Mouse (Mus musculus) kidney, embryonic 14.5 days (tissue): Measurements from ENCODE around the gene Slc23a2. TPM values are rescaled to one million over a fixed set of nuclear protein-coding genes. Genes with fewer than 3 reads are reported as not detected.

Experiments used
- ATAC-seq: fragments of 200-750 bp; cut with Nextera tagmentation; 2 replicates; pipeline ENCODE4 v1.8.0; 2017; ENCODE audit warnings: moderate number of reproducible peaks, mild to moderate bottlenecking, moderate TSS enrichment, moderate library complexity; ENCODE audit not compliant: low FRiP score, low TSS enrichment
- H3K27ac ChIP-seq: fragments of 300-500 bp; sonication (generic); 2 replicates; pipeline ENCODE4 v1.5.1; 2014; ENCODE audit warnings: low read depth, mild to moderate bottlenecking, low read length, moderate library complexity, mixed read lengths
- H3K27me3 ChIP-seq: fragments of 300-500 bp; sonication (generic); 2 replicates; pipeline ENCODE4 v1.6.1; 2014; ENCODE audit warnings: mild to moderate bottlenecking, low read length; ENCODE audit not compliant: control insufficient read depth, insufficient read depth
- H3K36me3 ChIP-seq: fragments of 300-500 bp; sonication (generic); 2 replicates; pipeline ENCODE4 v1.6.1; 2014; ENCODE audit warnings: low read length, mixed read lengths; ENCODE audit not compliant: control insufficient read depth, insufficient read depth
- H3K4me1 ChIP-seq: fragments of 300-500 bp; sonication (generic); 2 replicates; pipeline ENCODE4 v1.6.1; 2014; ENCODE audit warnings: low read length, mixed read lengths; ENCODE audit not compliant: control insufficient read depth, insufficient read depth
- H3K4me2 ChIP-seq: fragments of 300-500 bp; sonication (generic); replicated peaks from 2 replicates; pipeline ENCODE4 v1.6.1; 2014; ENCODE audit warnings: low read depth, mild to moderate bottlenecking, low read length
- H3K4me3 ChIP-seq: fragments of 300-500 bp; sonication (generic); 2 replicates; pipeline ENCODE4 v1.5.1; 2014; ENCODE audit warnings: mild to moderate bottlenecking, low read length
- H3K9ac ChIP-seq: fragments of 300-500 bp; sonication (generic); 2 replicates; pipeline ENCODE4 v1.6.1; 2014; ENCODE audit warnings: low read depth, mild to moderate bottlenecking, low read length, moderate library complexity
- H3K9me3 ChIP-seq: fragments of 300-500 bp; sonication (generic); 2 replicates; pipeline ENCODE4 v1.6.1; 2016; ENCODE audit warnings: low read length; ENCODE audit not compliant: control insufficient read depth
- WGBS: fragments of 180-500 bp; shearing (Covaris S2); extraction: QIAGEN DNeasy Blood & Tissue Kit; methylation state at CpG from one replicate; pipeline ENCODE4 v1.1.7; 2014; 5-methylcytosine and 5-hydroxymethylcytosine counted together
- polyA plus RNA-seq: library from polyadenylated mRNA; unstranded; fragments of >200 nt; fragmentation: Nextera tagmentation; extraction: Ambion mirVana; gene quantifications from 2 replicates; pipeline ENCODE4 v1.2.1, GENCODE M21; 2014

The Slc23a2 gene
- polyA plus RNA-seq, 1 experiment from 2014 or later = 18.0 TPM

- peak; percentile 95 for ATAC-seq
- peak within 1 kb of the TSS; percentile 66 for H3K9ac ChIP-seq
- H3K4me1 ChIP-seq = peaks cover 4% of the 10 kb centered on the region; the same call in 1 of the 2 replicates
- WGBS = under 1% methylated on average over 38 of the region's 48 CpGs
- H3K4me3 ChIP-seq = peak within 1 kb of the TSS; percentile 62
- H3K36me3 ChIP-seq = no peaks in the 10 kb centered on the region
- peaks cover 28% of the 10 kb centered on the region for H3K27me3 ChIP-seq
- H3K4me2 ChIP-seq = peak within 1 kb of the TSS; percentile 96
- peak within 1 kb of the TSS; percentile 53; the same call in 1 of the 2 replicates for H3K27ac ChIP-seq
- no peaks in the 10 kb centered on the region for H3K9me3 ChIP-seq
These were observed 115.1 kb downstream of the Slc23a2 start, which contains the start of gene Rassf2 for GRCm38 (mm10) chr2:132029646-132030417. Gene Rassf2 (minus strand): TSS chr2:132030258.

- WGBS = under 1% methylated on average over 36 of the region's 36 CpGs
- peaks cover 28% of the 10 kb centered on the region for H3K27me3 ChIP-seq
- peak overlapping the region; percentile 96 for H3K4me2 ChIP-seq
- peak; percentile 36 for ATAC-seq
- peaks cover 4% of the 10 kb centered on the region; the same call in 1 of the 2 replicates for H3K4me1 ChIP-seq
- no peaks in the 10 kb centered on the region for H3K9me3 ChIP-seq
- H3K9ac ChIP-seq = peak overlapping the region; percentile 66
- H3K27ac ChIP-seq = peak overlapping the region; percentile 19; the same call in 1 of the 2 replicates
- H3K4me3 ChIP-seq = peak overlapping the region; percentile 62
- H3K36me3 ChIP-seq = no peaks in the 10 kb centered on the region
These were observed 115.9 kb downstream of the Slc23a2 start for GRCm38 (mm10) chr2:132028894-132029605.

GRCm38 (mm10) chr2:132028107-132028506, 116.8 kb downstream of the Slc23a2 start:
- WGBS = 41% methylated on average over 5 of the region's 5 CpGs
- no peak overlapping the region for H3K27ac ChIP-seq
- no peaks in the 10 kb centered on the region for H3K36me3 ChIP-seq
- H3K4me1 ChIP-seq = peaks cover 4% of the 10 kb centered on the region; the same call in 1 of the 2 replicates
- no peak for ATAC-seq
- peak overlapping the region; percentile 66; the same call in 1 of the 2 replicates for H3K9ac ChIP-seq
- peak overlapping the region; percentile 62; the same call in 1 of the 2 replicates for H3K4me3 ChIP-seq
- H3K9me3 ChIP-seq = no peaks in the 10 kb centered on the region
- H3K4me2 ChIP-seq = peak overlapping the region; percentile 96; the same call in 1 of the 2 replicates
- peaks cover 28% of the 10 kb centered on the region for H3K27me3 ChIP-seq

- no peak for ATAC-seq
- Histone ChIP-seq H3K27me3 (peaks cover 28% of the 10 kb centered on the region), H3K4me2 (no peak overlapping the region), H3K36me3 (no peaks in the 10 kb centered on the region), H3K9ac (no peak overlapping the region), H3K4me3 (no peak overlapping the region), H3K9me3 (no peaks in the 10 kb centered on the region), H3K4me1 (peaks cover 4% of the 10 kb centered on the region; the same call in 1 of the 2 replicates), H3K27ac (no peak overlapping the region)
- 57% methylated on average over 5 of the region's 5 CpGs for WGBS
These were observed 117.5 kb downstream of the Slc23a2 start for GRCm38 (mm10) chr2:132027366-132027765.

GRCm38 (mm10) chr2:132024028-132024427, 120.9 kb downstream of the Slc23a2 start:
- Histone ChIP-seq H3K4me1 (peaks cover 8% of the 10 kb centered on the region; the same call in 1 of the 2 replicates), H3K4me2 (no peak overlapping the region), H3K36me3 (no peaks in the 10 kb centered on the region), H3K27ac (no peak overlapping the region), H3K4me3 (no peak overlapping the region), H3K9me3 (no peaks in the 10 kb centered on the region), H3K9ac (no peak overlapping the region), H3K27me3 (peaks cover 18% of the 10 kb centered on the region)
- WGBS = 78% methylated on average over 4 of the region's 4 CpGs
- ATAC-seq = no peak

- 82% methylated on average over 8 of the region's 8 CpGs for WGBS
- H3K4me1 ChIP-seq = 0 out of 2 replicates have a peak, but pooled peaks cover 4% of the 10 kb centered on the region
- no peaks in the 10 kb centered on the region for H3K9me3 ChIP-seq
- ATAC-seq = no peak
- H3K27me3 ChIP-seq = peaks cover 5% of the 10 kb centered on the region; the same call in 1 of the 2 replicates
- H3K9ac ChIP-seq = no peak overlapping the region
- no peak overlapping the region for H3K4me2 ChIP-seq
- no peaks in the 10 kb centered on the region for H3K36me3 ChIP-seq
- H3K4me3 ChIP-seq = no peak overlapping the region
- H3K27ac ChIP-seq = no peak overlapping the region
These were observed 122.3 kb downstream of the Slc23a2 start for GRCm38 (mm10) chr2:132022621-132023020.

- WGBS = 76% methylated on average over 4 of the region's 4 CpGs
- Histone ChIP-seq H3K4me2 (no peak overlapping the region), H3K4me3 (no peak overlapping the region), H3K9ac (no peak overlapping the region), H3K9me3 (no peaks in the 10 kb centered on the region), H3K27me3 (no peaks in the 10 kb centered on the region), H3K36me3 (no peaks in the 10 kb centered on the region), H3K4me1 (0 out of 2 replicates have a peak, but pooled peaks cover 4% of the 10 kb centered on the region), H3K27ac (no peak overlapping the region)
- ATAC-seq = no peak
These were observed 123.3 kb downstream of the Slc23a2 start for GRCm38 (mm10) chr2:132021616-132022015.

- H3K4me3 ChIP-seq = no peak overlapping the region
- peak overlapping the region; percentile 24; the same call in 1 of the 2 replicates for H3K27ac ChIP-seq
- H3K4me1 ChIP-seq = 0 out of 2 replicates have a peak, but pooled peaks cover 4% of the 10 kb centered on the region
- ATAC-seq = 0 out of 2 replicates have a peak, but pooled peaks have one; percentile 19
- WGBS = 58% methylated on average over 5 of the region's 5 CpGs
- no peak overlapping the region for H3K4me2 ChIP-seq
- H3K9ac ChIP-seq = no peak overlapping the region
- H3K27me3 ChIP-seq = no peaks in the 10 kb centered on the region
- H3K9me3 ChIP-seq = no peaks in the 10 kb centered on the region
- H3K36me3 ChIP-seq = no peaks in the 10 kb centered on the region
These were observed 123.8 kb downstream of the Slc23a2 start for GRCm38 (mm10) chr2:132020991-132021541.
